Mouse (Mus musculus) intestine, postnatal 0 days (tissue): ENCODE results near the gene Tom1l2. TPM values are rescaled to one million over a fixed set of nuclear protein-coding genes. Genes with fewer than 3 reads are reported as not detected.
A peak's percentile ranks its signal among the peaks of the same experiment; 100 is the strongest.

ENCODE experiments used
- ATAC-seq: fragments of 200-750 bp; cut with Nextera tagmentation; 2 replicates; pipeline ENCODE4 v1.8.0; 2017; ENCODE audit warnings: mild to moderate bottlenecking, moderate TSS enrichment, moderate library complexity
- H3K27ac ChIP-seq: fragments of 300-500 bp; sonication (generic); 2 replicates; pipeline ENCODE4 v1.5.1; 2014; ENCODE audit warnings: mild to moderate bottlenecking, low read depth, low read length, moderate library complexity
- H3K27me3 ChIP-seq: fragments of 300-500 bp; sonication (generic); replicated peaks from 2 replicates; pipeline ENCODE4 v1.6.1; 2014; ENCODE audit warnings: low read length, mixed read lengths; ENCODE audit not compliant: control insufficient read depth, insufficient read depth
- H3K36me3 ChIP-seq: fragments of 300-500 bp; sonication (generic); 2 replicates; pipeline ENCODE4 v1.6.1; 2014; ENCODE audit warnings: mild to moderate bottlenecking, moderate library complexity; ENCODE audit not compliant: control insufficient read depth, insufficient read depth
- H3K4me1 ChIP-seq: fragments of 300-500 bp; sonication (generic); replicated peaks from 2 replicates; pipeline ENCODE4 v1.6.1; 2014; ENCODE audit warnings: antibody characterized with exemption, low read length, mixed read lengths; ENCODE audit not compliant: control insufficient read depth, insufficient read depth
- H3K4me2 ChIP-seq: fragments of 300-500 bp; sonication (generic); replicated peaks from 2 replicates; pipeline ENCODE4 v1.6.1; 2014; ENCODE audit warnings: low read depth, mild to moderate bottlenecking, moderate library complexity
- H3K4me3 ChIP-seq: fragments of 300-500 bp; sonication (generic); 2 replicates; pipeline ENCODE4 v1.5.1; 2014; ENCODE audit warnings: low read depth, low read length
- H3K9ac ChIP-seq: fragments of 300-500 bp; sonication (generic); 2 replicates; pipeline ENCODE4 v1.6.1; 2014; ENCODE audit warnings: mild to moderate bottlenecking, low read depth, low read length
- H3K9me3 ChIP-seq: fragments of 300-500 bp; sonication (generic); 2 replicates; pipeline ENCODE4 v1.6.1; 2016; ENCODE audit warnings: mixed run types; ENCODE audit not compliant: control insufficient read depth
- CTCF ChIP-seq: sonication (generic); IDR thresholded peaks from 2 replicates; pipeline ENCODE4 v1.5.1; 2016; ENCODE audit warnings: low read depth, mild to moderate bottlenecking, control low read depth, antibody characterized with exemption, moderate library complexity
- WGBS: fragments of 180-500 bp; shearing (Covaris S2); extraction: QIAGEN DNeasy Blood & Tissue Kit; methylation state at CpG from one replicate; pipeline ENCODE4 v1.1.7; 2014; 5-methylcytosine and 5-hydroxymethylcytosine counted together
- polyA plus RNA-seq: library from polyadenylated mRNA; unstranded; fragments of >200 nt; fragmentation: Nextera tagmentation; extraction: Ambion mirVana; gene quantifications from 2 replicates; pipeline ENCODE4 v1.2.1, GENCODE M21; 2015

Tom1l2 gene
- polyA plus RNA-seq, 1 experiment from 2014 or later: 29.6 TPM

- Histone ChIP-seq H3K27me3 (no peaks in the 10 kb centered on the region), H3K4me2 (no peak overlapping the region), H3K9me3 (no peaks in the 10 kb centered on the region), H3K9ac (no peak overlapping the region), H3K4me3 (no peak overlapping the region), H3K4me1 (no peaks in the 10 kb centered on the region), H3K36me3 (no peaks in the 10 kb centered on the region), H3K27ac (no peak overlapping the region)
- no peak for ATAC-seq
- 41% methylated on average over 1 of the region's 1 CpGs for WGBS
- no peak for TF ChIP-seq CTCF
These were observed 4.4 kb upstream of the Tom1l2 start for GRCm38 (mm10) chr11:60357116-60357515.

DNA sequence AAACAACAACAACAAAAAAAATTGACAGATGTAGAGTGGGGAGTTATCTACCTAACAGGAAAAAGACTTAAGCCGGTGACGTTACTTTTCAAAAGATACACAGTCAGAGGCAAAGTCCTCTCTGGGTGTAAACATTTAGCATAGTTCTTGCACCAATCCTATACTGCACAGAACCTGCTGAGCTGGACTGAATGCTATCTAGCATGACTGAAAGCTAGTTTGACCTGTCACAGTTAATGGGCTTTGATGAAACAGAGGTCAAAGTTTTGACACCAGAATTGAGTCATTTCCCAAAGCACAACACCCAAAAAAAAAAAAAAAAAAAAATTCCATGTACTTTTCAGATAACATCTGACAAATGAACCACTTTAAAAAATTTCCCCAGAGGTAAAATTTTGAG lies 3.2 kb upstream of the Tom1l2 start:
- TF ChIP-seq CTCF: no peak

GRCm38 (mm10) chr11:60351925-60352371 lies 757 bp downstream of the Tom1l2 start:
- Histone ChIP-seq H3K4me1 (no peaks in the 10 kb centered on the region), H3K4me3 (peak overlapping the region; percentile 52), H3K9me3 (no peaks in the 10 kb centered on the region), H3K27ac (peak overlapping the region; percentile 91), H3K27me3 (no peaks in the 10 kb centered on the region), H3K36me3 (no peaks in the 10 kb centered on the region; the same call in 1 of the 2 replicates), H3K4me2 (peak overlapping the region; percentile 78), H3K9ac (peak overlapping the region; percentile 64)
- TF ChIP-seq CTCF: no peak
- 11% methylated on average over 11 of the region's 11 CpGs for WGBS
- no peak for ATAC-seq

More for the DNA sequence above, 3.2 kb upstream of the Tom1l2 start:
- Histone ChIP-seq H3K4me1 (no peaks in the 10 kb centered on the region), H3K9me3 (no peaks in the 10 kb centered on the region), H3K4me2 (no peak overlapping the region), H3K27ac (no peak overlapping the region), H3K4me3 (no peak overlapping the region), H3K36me3 (no peaks in the 10 kb centered on the region), H3K9ac (no peak overlapping the region), H3K27me3 (no peaks in the 10 kb centered on the region)
- 25% methylated on average over 2 of the region's 2 CpGs for WGBS
- ATAC-seq: no peak

DNA sequence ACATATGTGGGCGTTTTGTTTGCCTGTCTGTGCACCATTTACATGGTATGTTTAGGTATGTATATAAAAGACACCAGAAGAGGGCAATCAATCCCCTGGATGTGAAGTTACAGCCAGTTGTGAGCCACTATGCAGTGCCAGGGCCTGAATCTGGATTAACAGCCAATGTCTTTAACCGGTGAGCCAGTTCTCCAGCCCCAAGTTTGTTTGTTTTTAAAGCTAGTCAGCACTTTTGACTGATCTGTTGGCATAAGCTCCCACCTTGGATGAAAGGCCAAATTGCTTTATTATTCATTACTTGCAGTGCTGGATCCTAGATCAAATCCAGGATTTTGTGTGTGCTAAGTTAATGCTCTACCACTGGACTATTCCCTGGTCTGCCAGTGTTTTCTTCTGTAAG lies 1.3 kb downstream of the Tom1l2 start:
- peak overlapping the region; percentile 91 for H3K27ac ChIP-seq
- H3K9me3 ChIP-seq: no peaks in the 10 kb centered on the region
- no peak for ATAC-seq
- peak overlapping the region; percentile 52; the same call in 1 of the 2 replicates for H3K4me3 ChIP-seq
- H3K27me3 ChIP-seq: no peaks in the 10 kb centered on the region
- peak; percentile 62 for TF ChIP-seq CTCF
- peak overlapping the region; percentile 78 for H3K4me2 ChIP-seq
- 0 out of 2 replicates have a peak, but pooled peaks cover 2% of the 10 kb centered on the region for H3K4me1 ChIP-seq
- peak overlapping the region; percentile 64; the same call in 1 of the 2 replicates for H3K9ac ChIP-seq
- H3K36me3 ChIP-seq: no peaks in the 10 kb centered on the region; the same call in 1 of the 2 replicates
- 55% methylated on average over 2 of the region's 2 CpGs for WGBS

GRCm38 (mm10) chr11:60346537-60346936 lies 6.2 kb downstream of the Tom1l2 start:
- ATAC-seq: no peak
- no peak overlapping the region for H3K4me3 ChIP-seq
- 0 out of 2 replicates have a peak, but pooled peaks cover 2% of the 10 kb centered on the region for H3K4me1 ChIP-seq
- WGBS: 58% methylated on average over 4 of the region's 4 CpGs
- H3K36me3 ChIP-seq: no peaks in the 10 kb centered on the region; the same call in 1 of the 2 replicates
- no peaks in the 10 kb centered on the region for H3K27me3 ChIP-seq
- no peaks in the 10 kb centered on the region for H3K9me3 ChIP-seq
- no peak overlapping the region for H3K27ac ChIP-seq
- TF ChIP-seq CTCF: no peak
- H3K4me2 ChIP-seq: no peak overlapping the region
- no peak overlapping the region for H3K9ac ChIP-seq

DNA sequence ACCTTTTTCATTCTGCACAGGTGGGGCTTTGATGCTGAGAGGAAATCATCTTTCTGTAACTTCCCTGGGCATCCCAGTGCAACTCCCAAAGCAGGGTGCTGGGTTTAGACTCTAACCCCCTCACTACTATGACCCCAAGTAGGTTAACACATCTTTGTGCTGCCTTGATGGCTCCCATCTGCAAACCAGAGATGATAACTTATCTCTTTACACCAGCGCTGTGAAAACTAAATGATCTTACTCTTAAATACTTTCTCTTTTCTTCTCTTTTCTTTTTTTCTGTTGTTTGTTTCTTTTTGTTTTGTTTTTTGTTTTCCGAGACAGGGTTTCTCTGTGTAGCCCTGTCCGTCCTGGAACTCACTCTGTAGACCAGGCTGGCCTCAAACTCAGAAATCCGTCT lies 6.8 kb downstream of the Tom1l2 start:
- Histone ChIP-seq H3K4me1 (0 out of 2 replicates have a peak, but pooled peaks cover 2% of the 10 kb centered on the region), H3K9ac (no peak overlapping the region), H3K9me3 (no peaks in the 10 kb centered on the region), H3K27me3 (no peaks in the 10 kb centered on the region), H3K4me2 (no peak overlapping the region), H3K27ac (no peak overlapping the region), H3K4me3 (no peak overlapping the region), H3K36me3 (no peaks in the 10 kb centered on the region; the same call in 1 of the 2 replicates)
- no peak for ATAC-seq
- 78% methylated on average over 4 of the region's 4 CpGs for WGBS
- no peak for TF ChIP-seq CTCF

- 56% methylated on average over 12 of the region's 12 CpGs for WGBS
- H3K27me3 ChIP-seq: no peaks in the 10 kb centered on the region
- no peak overlapping the region for H3K4me2 ChIP-seq
- no peak for TF ChIP-seq CTCF
- H3K4me1 ChIP-seq: no peaks in the 10 kb centered on the region
- no peak overlapping the region for H3K9ac ChIP-seq
- no peaks in the 10 kb centered on the region for H3K9me3 ChIP-seq
- H3K27ac ChIP-seq: no peak overlapping the region
- H3K36me3 ChIP-seq: peaks cover 3% of the 10 kb centered on the region; the same call in 1 of the 2 replicates
- ATAC-seq: peak; percentile 97
- H3K4me3 ChIP-seq: no peak overlapping the region
These were observed 13.3 kb downstream of the Tom1l2 start for GRCm38 (mm10) chr11:60339361-60339760.
